Mouse (Mus musculus) megakaryocyte, embryonic 14.5 days (primary cell): ENCODE results near the gene Dnah5.

ENCODE experiments used
- FLI1 ChIP-seq: IDR thresholded peaks from 2 replicates; pipeline ENCODE4 v1.6.1; 2012; ENCODE audit warnings: low read length, inconsistent platforms, mixed read lengths
- GATA1 ChIP-seq: IDR thresholded peaks from 3 replicates; pipeline ENCODE4 v1.6.1; 2012; ENCODE audit warnings: mixed read lengths, low read length, inconsistent platforms, borderline replicate concordance

GRCm38 (mm10) chr15:28189668-28190067 is 13.9 kb upstream of the Dnah5 start:
- TF ChIP-seq FLI1 (no peak), GATA1 (no peak)
